Mouse (Mus musculus) lung, postnatal 14 days (tissue): ENCODE measurements at regions not wholly inside any gene's neighbourhood (a gene's known extent, or its start where the extent isn't known, plus 50 kb on each side); places are given as distances from the start of the nearest gene placed in this dataset.
A peak's percentile ranks its signal among the peaks of the same experiment; 100 is the strongest.

Source experiments
- DNase-seq: peaks from one replicate; pipeline ENCODE4 v3.0.0; 2021

DNA sequence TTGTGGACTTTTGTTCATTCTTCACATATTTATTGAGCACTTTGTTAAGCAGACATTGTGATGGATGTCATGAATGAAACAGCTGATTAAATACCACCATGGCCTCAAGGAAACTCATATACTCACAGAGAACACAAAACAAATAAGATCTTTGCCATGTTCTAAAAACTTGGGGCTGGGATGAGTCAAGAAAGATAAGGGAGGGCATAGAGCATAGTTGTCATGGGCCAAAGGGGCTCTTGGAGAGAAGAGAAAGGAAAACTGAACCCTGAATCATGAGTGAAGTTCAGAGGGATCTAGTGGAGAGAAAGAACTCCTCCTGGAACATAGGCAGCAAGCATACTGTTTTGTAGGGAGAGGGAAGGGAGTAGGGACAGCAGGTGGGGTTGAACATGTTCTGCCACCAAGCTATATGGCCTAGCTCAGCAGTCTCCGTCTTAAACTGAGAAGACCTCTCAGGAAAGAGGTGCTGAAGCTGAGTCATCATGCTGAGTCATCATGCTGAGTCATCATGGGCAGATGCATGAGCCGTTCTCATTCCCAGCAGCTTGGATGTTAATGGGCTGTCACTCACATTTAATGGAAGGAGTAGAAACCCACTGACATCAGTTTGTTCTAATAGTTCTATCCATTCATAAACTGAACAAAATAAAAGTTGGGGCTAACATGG is 69.6 kb downstream of the Cetn3 start:
- no peak for DNase-seq

DNA sequence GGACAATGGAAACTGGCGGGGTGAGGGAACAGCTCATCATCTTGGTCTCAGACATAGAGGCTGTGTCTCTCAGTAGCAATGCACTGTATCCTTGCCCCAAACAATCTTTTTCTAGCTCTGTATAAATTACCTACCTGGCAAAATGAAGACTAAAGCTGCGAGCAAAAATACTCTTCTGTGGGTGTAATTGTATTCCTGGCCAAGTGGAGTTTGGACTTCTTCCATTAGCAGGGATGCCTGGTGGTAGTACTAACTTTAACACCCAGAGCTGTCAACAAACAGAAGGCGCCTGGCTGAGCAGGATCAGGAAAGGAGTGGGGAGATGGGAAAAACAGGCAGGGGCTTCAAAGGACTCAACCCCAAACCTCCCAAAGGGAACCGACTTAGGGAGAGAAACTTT is 73.2 kb downstream of the Cetn3 start:
- no peak for DNase-seq

DNA sequence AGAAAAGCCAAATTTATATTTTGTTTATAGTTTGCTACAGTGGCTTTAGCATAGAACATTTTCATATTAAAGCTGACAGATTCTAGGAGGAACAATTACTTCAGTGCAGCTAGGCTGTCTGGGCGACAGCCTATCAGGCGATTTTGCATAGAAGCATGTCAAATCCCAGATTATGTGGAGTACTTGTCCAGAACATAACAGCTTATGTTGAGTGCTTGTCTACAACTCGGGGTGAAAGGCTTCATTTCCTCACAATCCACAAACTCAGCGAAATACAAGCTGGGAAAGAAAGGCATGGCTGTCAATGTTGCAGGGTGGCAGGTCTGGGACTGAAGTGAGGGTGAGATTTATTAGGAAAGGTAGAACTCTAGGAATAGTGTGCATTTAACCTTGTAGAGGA is 77.8 kb downstream of the Cetn3 start:
- DNase-seq = no peak

DNA sequence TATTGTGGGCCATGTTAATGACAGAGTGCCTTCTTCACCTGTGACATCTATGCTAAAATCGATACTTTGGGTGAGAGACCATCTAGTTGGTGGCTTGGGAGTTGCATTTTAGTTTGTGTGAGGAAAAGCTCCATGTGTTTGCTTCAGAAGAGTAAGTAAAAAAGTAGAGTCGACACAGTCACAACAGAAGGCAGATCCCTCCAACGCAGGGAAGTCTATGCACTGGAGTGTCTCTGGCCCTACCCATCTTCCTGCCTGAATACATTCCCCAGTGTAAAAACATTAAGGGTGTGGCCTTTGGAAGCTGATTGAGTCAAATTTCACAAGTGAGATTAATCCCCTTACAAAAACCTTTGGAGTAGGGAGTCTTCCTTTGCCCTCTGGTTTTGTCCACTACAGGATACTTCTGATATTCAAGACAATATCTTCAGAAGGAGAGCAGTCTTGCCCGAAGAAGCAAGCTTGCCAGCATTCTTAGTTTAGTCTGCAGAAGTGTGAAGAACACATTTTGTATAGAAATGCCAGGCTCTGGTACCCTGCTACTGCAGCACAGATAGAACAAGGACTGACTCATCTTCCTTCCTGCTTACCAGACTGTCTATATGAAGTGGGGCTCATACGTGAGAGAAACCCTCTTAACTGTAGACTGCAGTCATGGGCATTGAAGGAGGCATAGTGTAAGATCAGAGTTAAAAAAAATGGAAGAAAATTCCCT is 79.2 kb downstream of the Cetn3 start:
- DNase-seq = no peak

DNA sequence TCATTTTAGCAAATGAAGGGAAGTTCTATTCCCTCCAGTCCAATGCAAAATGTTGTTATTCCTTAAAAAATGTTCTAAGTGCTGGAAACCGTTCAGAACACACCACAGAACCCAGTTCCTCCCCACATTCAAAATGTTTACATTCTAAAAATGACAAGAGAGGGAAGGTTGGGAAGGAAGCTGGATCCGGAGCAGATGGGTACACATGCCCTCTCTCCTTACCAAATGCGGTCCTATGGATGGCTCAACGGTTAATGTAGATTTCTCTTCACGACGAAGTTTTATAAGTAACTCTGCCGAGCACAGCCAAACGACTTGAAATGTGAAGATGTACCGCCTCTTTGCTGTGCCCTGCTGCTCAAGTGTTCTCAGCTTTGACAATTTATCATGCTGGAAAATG is 88.3 kb downstream of the Cetn3 start:
- DNase-seq = no peak

DNA sequence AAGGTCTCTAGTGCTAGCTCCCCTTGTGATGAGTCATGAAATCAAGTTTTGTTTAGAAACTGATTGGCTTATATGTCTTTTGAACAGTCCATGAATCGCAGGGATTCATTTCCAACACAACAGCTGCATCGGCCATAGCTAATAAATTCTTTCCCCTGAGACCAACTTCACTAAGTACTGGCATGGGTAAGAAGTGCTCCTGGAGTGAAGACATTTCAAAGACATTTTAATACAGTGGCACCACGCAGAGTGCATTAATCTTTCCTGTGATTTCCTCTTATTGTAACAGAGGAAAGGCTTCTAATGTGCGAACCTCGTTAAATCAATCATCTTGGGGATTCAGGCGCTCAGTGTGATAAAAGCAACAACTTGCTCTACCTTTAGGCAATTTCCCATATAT is 103.0 kb downstream of the Cetn3 start:
- DNase-seq = no peak

DNA sequence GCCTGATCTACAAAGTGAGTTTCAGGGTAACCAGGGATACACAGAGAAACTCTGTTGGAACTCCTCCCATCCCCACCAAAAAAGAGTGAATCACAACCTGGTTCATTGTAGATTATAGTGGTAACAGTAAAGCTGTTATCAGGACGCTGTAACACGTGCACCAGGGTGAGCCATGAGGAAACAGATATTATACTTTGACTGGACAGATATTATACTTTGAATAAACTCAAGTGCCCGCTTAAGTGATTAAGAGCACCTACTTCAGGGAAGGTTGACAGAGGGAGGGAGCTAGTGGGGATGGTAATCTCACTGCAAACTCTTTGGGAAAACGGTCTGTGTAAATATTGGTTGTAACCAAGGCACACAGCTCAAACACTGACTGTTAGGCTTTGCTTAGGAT is 147.4 kb downstream of the Cetn3 start:
- DNase-seq = no peak

DNA sequence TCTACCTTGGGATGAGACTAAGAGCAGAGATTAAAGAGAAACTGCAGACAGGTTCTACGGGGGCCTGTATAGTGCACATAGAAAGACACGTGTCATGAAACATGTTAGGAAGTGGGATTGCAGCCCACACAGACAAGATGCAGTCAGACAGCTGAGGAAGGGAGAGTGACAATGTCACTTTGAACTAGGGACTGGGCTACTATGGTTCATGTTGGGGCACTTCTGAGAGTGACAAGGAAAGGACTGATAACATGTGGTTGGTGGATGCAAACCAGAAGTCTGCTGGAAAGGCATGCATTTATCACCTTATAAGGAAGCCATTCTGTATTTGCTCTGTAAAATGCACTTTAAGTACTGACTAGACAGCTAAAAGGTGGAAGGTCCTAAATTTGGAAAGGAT is 148.3 kb downstream of the Cetn3 start:
- no peak for DNase-seq

DNA sequence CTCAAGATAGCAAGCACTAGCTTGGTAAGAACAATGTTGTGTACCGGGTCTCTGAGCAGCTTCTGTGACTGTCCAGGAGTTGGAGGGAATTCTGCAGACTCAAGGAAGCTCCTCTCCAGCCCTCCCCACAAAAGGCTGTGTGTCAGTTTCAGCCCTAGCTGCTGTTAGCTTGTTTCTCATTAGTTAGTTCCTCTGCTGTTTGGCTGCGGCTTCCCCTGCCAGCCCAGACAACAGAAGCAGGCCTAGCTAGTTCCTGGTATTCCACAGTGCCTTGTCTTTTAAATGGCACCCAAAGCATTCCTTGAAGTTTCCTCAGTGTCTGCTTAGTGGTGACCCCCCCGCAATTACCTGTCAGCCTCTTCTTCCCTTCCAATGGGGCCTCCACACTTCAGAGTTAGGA is 154.2 kb downstream of the Cetn3 start:
- no peak for DNase-seq

DNA sequence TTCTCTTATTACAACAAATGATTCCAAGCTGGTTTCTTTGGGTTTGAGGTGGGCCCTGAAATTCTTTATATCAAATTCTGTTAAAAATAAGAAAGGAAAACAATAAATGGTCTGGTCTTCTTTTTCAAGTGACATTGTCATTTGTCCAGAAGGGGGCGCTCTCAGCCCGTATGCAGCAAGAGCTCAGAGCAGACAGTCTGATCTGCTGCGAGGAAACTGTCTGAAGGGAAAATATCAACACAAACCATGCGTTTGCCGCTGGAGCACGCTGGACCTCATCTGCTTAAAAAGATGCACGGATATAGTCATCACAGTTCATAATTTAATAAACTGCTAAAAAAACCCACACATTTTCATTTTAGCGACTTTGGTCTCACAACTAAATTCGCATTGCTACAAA is 161.2 kb downstream of the Cetn3 start:
- DNase-seq = peak; percentile 84

DNA sequence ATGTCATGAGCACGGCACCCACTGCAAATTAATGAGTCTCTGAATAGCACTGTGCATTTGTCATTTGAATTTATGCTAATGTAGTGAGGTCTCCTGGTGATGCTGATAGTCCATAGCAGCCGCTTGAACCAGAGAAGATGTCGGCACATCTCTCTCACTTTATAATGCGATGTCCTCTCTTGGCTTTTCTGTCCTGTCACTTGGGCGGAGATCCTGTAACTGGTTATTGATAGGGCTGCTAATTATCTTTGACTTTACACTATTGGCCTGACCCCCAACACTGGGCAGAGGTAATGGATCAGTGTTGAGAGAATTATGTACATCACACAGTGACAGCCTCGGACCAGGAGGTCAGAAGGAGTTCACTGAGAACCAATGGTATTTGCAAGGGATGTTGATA is 161.6 kb downstream of the Cetn3 start:
- DNase-seq = no peak

DNA sequence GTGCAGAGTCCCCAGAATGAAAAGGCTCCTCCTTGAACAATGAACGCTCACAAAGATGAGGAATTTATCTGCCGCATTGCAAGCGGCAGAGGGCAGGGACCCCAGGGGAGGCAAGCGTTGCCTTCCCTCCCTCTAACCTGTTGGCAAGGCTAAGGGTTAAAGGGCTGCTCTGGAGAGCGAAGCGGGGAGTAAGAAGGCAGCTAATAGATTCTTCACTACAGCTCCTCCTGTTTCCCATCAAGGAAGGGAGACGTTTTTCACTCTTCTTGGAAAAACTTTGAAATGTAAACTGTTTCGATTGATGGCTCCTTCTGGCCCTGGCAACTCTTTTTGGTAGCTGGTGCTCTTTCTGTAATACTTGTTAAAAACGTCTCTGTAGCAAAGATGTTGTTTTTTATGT is 162.9 kb downstream of the Cetn3 start:
- DNase-seq = no peak

DNA sequence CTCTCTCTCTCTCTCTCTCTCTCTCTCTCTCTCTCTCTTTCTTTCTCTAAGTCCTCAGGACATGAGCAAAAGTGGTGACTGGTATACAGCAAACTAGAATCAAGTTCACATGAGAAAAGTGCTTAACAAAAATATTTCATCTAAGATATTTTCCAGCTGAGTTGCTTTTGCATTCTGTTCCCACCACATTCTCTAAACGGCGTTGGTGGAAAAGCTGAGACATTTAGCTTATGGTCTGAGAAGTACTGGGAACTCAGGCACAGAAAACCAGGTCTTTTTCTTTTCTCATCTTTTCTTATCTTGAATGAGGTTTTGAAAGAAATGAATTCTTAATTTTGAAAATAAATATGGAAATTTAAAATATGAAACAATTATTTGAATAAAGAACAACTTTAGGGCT is 182.6 kb downstream of the Cetn3 start:
- DNase-seq = no peak

DNA sequence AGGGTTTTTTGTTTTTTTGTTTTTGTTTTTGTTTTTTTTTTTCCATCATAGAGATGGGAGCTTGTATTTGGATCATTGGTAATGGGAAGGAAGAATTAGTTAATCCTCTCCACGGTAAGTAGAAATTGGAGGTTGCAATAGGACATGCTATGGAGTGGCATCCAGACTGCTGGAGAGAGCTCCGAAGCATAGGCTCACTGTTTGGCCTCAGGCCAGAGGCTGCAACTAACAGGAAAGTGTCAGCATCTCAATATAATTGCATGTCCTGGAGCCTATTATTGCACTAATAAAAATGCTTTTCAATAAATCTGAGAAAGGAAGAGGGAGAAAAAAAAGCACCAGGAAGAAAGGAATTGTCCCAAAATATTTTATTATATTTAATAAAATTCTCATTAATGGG is 193.0 kb downstream of the Cetn3 start:
- no peak for DNase-seq

DNA sequence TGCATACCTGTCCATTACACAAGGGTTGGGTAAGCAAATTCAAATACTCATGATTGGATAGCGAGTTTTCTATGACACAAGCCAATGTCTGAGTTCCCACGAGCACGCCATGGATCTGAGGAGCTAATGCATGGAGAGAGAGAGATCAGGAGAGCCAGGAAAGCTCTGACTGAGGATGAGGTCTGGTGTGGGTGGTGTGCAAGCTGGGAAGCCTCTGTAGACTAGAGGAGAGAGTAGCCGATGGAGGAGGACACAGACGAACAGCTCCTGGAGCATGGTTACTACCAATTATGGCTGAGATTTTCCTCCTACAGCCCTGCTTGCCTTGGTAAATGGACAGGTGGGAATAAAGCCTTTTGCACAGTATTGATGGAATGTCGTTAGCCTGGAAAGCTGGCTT is 195.1 kb downstream of the Cetn3 start:
- no peak for DNase-seq

DNA sequence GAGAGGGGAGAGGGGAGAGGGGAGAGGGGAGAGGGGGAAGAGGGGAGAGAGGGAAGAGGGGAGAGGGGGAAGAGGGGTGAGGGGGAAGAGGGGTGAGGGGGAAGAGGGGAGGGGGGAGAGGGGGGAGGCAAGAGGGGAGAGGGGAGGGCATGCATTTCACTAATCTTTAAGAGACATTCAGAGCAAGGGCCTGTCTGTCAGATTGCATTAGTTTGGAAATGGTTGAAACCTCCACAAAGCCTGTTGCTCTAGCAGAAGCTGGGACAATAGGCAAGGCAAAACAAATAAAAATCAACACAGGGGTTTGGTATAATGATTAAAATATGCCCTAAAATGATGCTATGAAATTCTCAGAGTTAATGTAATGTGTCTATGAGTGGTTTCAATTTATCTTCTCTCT is 196.4 kb downstream of the Cetn3 start:
- no peak for DNase-seq

DNA sequence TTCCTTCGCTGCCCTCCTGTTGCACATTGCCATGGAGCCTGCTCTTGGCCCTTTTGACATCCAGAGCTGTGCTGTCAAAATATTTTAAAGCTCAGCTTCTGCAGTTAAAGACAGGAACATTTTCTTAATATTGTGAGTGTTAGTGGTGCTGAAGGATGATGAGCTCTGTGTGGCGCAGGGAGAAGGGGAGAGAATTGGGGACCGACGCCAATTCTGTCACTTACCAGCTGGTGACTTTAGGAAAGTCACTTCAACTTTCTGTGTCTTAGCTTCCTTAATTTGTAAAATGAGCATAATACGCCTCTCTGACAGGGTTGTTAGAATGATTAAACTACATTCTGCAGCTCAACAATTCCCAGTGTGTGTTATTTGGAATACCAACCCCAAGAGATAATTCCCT is 197.2 kb downstream of the Cetn3 start:
- DNase-seq = no peak

DNA sequence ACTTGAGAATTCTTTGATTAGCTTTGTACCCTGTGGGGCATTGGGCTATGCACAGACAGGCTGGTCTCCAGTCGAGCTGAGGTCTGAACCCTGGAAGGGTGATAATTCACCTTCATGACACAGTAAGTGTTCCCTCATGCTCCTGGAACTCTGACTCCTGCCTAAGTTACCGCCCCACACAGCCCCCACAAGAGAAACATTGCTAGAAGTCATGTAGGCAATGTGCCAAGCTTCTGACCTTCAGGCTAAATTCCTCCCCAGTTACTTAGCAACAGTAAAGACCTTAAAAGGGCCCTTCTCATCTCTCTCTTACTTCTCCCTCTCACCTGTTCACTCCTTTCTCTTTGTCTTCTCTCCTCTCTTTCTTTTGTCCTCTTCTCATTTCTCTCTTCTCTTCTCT is 199.6 kb downstream of the Cetn3 start:
- no peak for DNase-seq

DNA sequence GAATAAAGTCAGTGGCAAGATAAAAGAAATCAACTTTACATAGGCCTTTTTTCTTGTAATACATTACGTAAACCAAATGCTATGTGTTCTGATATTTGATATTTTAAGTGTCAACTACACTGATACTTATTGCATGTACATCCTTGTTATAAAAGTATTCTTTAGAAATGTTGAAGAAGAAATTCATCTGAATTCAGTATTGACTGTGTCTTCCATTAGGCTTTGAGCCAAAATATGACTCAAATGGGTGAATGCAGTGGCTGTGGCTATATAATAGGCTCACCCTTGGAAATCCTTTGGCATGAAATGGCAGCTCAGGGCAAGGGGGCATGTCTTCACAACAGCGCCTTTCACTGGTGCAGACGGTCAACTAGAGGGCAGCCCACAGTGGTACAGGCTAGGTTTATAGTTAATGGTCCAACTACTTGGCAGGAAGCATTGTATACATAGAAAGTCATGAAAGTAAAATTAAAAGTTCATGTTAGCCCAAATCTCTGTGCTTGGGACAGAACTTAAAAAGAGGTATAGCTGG is 217.9 kb downstream of the Cetn3 start:
- no peak for DNase-seq

DNA sequence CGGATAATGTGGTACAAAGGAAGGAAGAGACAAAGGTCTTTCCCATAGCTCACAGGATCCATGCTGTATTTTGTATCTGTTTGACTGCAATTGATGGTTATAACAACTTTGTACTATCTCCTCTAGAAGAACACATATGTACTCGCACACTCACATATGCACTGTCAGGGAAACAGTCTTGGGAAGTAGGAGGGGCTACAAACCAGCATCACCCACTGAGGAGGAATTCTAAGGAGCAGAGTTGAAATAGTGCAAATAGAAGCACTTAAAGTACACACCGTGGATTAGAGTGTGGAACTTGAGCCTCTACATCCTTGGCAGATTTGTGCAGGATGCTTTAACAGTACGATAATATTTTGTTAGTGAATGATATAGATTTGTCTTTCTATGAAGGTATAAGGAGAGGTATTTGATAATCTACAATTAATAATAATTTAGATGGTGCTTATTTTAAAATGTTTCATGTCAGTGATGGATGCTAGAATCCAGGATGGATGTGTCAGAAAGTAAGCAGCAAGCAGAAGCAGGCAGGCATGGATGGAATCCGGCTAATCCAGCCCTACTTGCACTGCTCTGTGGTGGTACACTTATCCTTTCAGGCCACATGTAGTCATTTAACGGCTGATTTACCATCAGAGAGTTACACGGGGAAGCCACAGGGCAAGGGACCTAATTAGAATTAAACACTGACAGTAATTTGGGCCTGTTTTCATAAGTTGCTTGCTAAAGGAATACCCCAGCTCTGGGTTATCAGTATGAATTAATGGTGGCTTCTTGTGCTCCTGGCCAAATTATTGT is 223.3 kb downstream of the Cetn3 start:
- DNase-seq = no peak

DNA sequence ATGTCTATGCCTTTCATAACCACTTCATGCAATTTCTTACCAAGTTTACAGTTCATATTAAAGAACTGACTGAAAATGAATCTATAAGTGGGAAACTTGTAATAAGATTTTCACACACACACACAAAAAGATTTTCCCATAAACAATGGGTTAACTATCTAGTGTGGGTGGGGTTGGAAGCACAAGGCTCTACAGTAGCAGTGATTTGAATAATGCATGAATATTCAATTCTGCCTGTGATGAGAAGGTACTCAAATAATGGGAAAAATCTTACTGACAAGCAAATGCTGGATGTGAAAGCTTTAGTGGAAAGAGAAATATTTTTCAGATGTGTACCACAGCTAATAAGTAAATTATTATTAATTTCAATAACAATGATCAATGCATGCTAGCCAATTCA is 224.3 kb downstream of the Cetn3 start:
- DNase-seq = no peak

DNA sequence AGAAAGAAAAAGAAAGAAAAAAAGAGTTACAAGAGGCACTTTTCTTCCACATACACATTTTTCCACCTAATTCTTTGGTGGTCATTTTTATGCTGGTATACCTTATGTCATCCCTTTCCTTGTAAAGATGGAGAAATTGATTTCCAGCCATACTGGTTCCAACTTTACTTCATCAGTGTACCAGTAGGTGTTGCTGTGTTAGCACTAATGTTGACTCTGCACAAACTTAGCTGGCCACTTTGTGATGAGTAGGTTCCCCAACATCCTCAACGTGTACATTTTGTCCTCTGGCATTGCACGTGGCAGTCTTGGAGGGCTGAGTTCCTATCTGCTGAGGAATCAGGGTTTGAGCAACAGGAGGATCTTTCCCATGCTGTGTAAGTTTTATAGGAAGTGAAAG is 256.7 kb downstream of the Cetn3 start:
- DNase-seq = no peak

DNA sequence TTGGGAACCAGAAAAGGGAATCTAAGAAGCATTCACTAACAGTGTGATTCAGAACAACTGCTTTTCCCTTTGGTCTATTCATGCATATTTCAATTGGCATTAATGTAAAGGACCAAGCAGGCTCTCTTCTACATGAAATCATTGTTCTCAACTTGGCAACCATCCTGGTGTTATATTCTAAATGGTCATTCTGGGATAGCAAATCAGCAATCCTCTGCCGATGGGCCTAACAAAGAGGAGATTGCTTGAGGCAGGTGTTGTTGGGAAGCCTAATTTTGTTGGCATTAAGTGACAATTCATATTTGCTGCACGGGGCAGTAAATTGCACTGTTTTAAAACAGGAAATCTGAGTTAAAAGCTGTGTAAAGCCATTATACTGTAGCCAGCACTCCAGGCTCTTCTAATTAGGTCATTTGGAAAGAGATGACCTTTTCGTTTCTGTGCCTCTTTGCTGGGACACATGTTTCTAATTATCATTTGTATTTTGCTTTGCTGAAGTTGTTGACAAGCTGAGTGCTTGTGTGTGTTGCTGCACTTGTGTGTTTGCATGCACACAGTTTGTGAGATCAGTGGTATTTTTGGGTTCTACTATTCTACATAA is 275.4 kb downstream of the Cetn3 start:
- DNase-seq = no peak

DNA sequence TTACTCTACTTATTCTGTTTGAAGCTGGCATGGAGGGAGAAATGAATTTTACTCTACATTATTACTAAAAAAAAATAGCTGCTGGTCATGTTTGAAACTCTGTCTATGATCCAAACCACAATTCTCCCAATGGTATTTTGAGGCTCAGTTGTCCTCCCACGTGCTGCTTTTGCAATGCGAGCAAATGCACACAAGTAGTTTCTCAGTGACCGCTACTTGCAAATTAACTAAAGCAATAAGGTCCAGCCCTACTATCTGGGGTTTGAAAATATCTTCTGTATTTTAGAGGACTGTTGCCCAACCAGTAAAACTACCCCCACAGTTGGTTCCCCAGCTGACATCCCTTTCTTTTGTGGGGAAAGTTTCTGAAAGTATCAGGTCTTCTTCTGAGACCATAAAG is 276.0 kb downstream of the Cetn3 start:
- DNase-seq = no peak
